Mouse (Mus musculus): ENCODE results near the gene Prdx1.

DNA sequence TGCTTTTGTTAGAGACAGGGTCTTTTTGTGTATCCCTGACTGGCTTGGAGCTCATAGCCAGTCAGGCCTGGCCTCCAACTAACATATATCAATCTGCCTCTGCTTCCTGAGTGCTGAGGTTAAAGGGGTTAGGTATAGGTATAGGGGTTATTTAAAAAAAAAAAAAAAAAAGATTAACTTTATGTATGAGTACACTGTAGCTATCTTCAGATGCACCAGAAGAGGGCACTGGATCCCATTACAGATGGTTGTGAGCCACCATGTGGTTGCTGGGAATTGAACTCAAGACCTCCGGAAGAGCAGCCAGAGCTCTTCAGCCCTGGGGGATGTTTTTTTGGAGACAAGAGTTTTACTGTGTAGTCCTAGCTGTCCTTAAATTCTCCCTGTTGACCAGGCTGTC lies 23.3 kb upstream of the Prdx1 start:
- TF ChIP-seq TAL1 (conservative IDR thresholded peaks at IDR 0.05; ENCODE audit: low read depth, low read length) (no peak), CTCF (IDR thresholded peaks at IDR 0.05; ENCODE audit: low read depth, low read length) (no peak)
